Mouse (Mus musculus) embryonic facial prominence, embryonic 12.5 days (tissue): ENCODE results near the gene Mfsd10. TPM values are rescaled to one million over a fixed set of nuclear protein-coding genes. Genes with fewer than 3 reads are reported as not detected.
"Not testable (repeated sequence)": the region's sequence is repeated elsewhere in the genome, so short reads cannot be mapped to it uniquely, and the experiment has no call there.

Source experiments
- ATAC-seq: fragments of 200-750 bp; cut with Nextera tagmentation; 2 replicates; pipeline ENCODE4 v1.8.0; 2017; ENCODE audit not compliant: insufficient number of reproducible peaks, insufficient read depth, low FRiP score, low TSS enrichment
- H3K27ac ChIP-seq: fragments of 300-500 bp; sonication (generic); 2 replicates; pipeline ENCODE4 v1.5.1; 2016; ENCODE audit warnings: mild to moderate bottlenecking
- H3K27me3 ChIP-seq: fragments of 300-500 bp; sonication (generic); 2 replicates; pipeline ENCODE4 v1.6.1; 2016; ENCODE audit warnings: mild to moderate bottlenecking, moderate library complexity
- H3K36me3 ChIP-seq: fragments of 300-500 bp; sonication (generic); 2 replicates; pipeline ENCODE4 v1.6.1; 2016; ENCODE audit warnings: mild to moderate bottlenecking
- H3K4me1 ChIP-seq: fragments of 300-500 bp; sonication (generic); 2 replicates; pipeline ENCODE4 v1.6.1; 2016
- H3K4me2 ChIP-seq: fragments of 300-500 bp; sonication (generic); replicated peaks from 2 replicates; pipeline ENCODE4 v1.6.1; 2016; ENCODE audit warnings: mild to moderate bottlenecking, moderate library complexity
- H3K4me3 ChIP-seq: fragments of 300-500 bp; sonication (generic); 2 replicates; pipeline ENCODE4 v1.5.1; 2016; ENCODE audit warnings: mild to moderate bottlenecking
- H3K9ac ChIP-seq: fragments of 300-500 bp; sonication (generic); 2 replicates; pipeline ENCODE4 v1.6.1; 2016; ENCODE audit warnings: mild to moderate bottlenecking, moderate library complexity
- H3K9me3 ChIP-seq: fragments of 300-500 bp; sonication (generic); 2 replicates; pipeline ENCODE4 v1.6.1; 2016; ENCODE audit warnings: mild to moderate bottlenecking, moderate library complexity
- WGBS: fragments of 180-500 bp; shearing (Covaris S2); methylation state at CpG from one replicate; pipeline ENCODE4 v1.1.7; 2016; 5-methylcytosine and 5-hydroxymethylcytosine counted together
- polyA plus RNA-seq: library from polyadenylated mRNA; unstranded; fragments of >200 nt; fragmentation: Nextera tagmentation; extraction: Ambion mirVana; gene quantifications from 2 replicates; pipeline ENCODE4 v1.2.1, GENCODE M21; 2016

The Mfsd10 gene
- polyA plus RNA-seq, 1 experiment from 2014 or later: 112 TPM

GRCm38 (mm10) chr5:34593202-34593727 lies 43.7 kb downstream of the Mfsd10 start:
- no peak for ATAC-seq
- Histone ChIP-seq H3K36me3 (peaks cover 3% of the 10 kb centered on the region; the same call in 1 of the 2 replicates), H3K4me3 (no peak overlapping the region), H3K4me2 (no peak overlapping the region), H3K27me3 (no peaks in the 10 kb centered on the region), H3K9me3 (no peaks in the 10 kb centered on the region), H3K27ac (no peak overlapping the region), H3K4me1 (peaks cover 9% of the 10 kb centered on the region; the same call in 1 of the 2 replicates), H3K9ac (no peak overlapping the region)
- 93% methylated on average over 9 of the region's 9 CpGs for WGBS

DNA sequence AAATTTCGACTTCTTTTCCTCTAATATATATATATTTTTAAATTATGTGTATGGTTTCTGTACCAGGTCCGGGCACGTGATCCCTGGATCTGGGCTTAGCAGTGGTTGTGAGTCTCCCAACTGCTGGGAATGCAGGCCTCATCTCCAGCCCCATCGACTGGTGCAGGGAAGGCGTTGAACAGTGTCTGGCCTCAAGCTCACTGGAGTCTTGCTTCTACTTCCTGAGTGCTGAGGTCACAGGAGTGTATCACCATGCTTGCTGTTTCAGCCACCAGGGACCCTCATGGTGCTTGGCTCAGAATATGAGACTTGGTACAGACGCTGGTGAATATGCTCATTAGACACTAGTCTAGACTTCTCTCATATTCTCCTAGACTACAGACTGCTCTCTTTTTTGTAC lies 44.3 kb downstream of the Mfsd10 start:
- Histone ChIP-seq H3K4me2 (no peak overlapping the region), H3K27ac (no peak overlapping the region), H3K4me1 (peaks cover 9% of the 10 kb centered on the region; the same call in 1 of the 2 replicates), H3K4me3 (no peak overlapping the region), H3K9ac (no peak overlapping the region), H3K9me3 (no peaks in the 10 kb centered on the region), H3K27me3 (no peaks in the 10 kb centered on the region), H3K36me3 (peaks cover 3% of the 10 kb centered on the region; the same call in 1 of the 2 replicates)
- no peak for ATAC-seq
- WGBS: 96% methylated on average over 6 of the region's 6 CpGs

DNA sequence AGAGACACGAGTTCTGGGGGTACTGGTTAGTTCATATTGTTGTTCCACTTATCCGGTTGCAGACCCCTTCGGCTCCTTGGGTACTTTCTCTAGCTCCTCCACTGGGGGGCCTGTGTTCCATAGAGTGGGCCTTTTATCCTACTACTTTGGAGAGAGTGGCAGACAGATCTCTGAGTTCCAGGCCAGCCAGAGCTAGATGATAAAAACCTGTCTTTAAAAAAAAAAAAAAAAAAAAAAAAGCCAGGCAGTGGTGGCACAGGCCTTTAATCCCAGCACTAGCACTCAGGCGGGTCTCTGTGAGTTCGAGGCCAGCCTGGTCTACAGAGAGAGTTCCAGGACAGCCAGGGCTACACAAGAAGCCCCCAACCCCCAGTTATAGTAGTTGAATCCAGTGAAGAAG lies 44.8 kb downstream of the Mfsd10 start:
- H3K27ac ChIP-seq, H3K4me3 ChIP-seq, H3K4me2 ChIP-seq, H3K36me3 ChIP-seq, H3K9ac ChIP-seq, ATAC-seq, H3K27me3 ChIP-seq, H3K9me3 ChIP-seq, H3K4me1 ChIP-seq: not testable (repeated sequence)
- 86% methylated on average over 5 of the region's 5 CpGs for WGBS

DNA sequence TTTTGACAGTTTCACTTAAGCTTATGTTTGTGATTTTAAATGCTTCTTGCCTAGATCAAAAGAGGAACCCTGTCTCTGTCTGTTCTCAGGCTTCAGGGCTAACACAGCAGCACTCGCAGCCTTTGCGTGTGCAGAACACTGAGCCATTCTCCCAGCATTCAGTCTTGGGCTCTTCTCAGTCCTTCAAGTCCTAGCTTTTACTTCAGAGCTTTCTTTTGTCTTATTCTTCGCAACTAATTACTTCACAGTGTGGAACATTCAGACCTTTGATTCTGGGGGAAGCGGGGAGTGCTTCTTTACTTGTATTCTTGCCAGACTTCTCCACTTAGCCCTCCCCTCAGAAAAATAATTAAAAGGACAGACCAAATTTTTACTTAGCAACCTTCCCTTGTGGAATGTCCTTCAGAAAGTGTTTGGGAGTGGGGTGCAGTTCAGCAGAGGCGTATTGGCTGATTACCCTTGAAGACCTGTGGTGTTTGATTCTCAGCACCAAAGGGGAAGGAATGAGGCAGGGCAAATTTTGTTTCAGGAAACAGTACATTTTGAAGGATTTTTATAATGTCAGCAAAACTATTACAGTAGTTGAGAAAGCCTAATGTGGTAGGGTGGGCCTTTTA lies 45.5 kb downstream of the Mfsd10 start:
- Histone ChIP-seq H3K4me1 (peaks cover 12% of the 10 kb centered on the region; the same call in 1 of the 2 replicates), H3K9me3 (no peaks in the 10 kb centered on the region), H3K27me3 (no peaks in the 10 kb centered on the region), H3K4me2 (no peak overlapping the region), H3K4me3 (no peak overlapping the region), H3K27ac (no peak overlapping the region), H3K36me3 (no peaks in the 10 kb centered on the region; the same call in 1 of the 2 replicates), H3K9ac (no peak overlapping the region)
- WGBS: 60% methylated on average over 5 of the region's 5 CpGs
- no peak for ATAC-seq

- Histone ChIP-seq H3K36me3 (no peaks in the 10 kb centered on the region; the same call in 1 of the 2 replicates), H3K27ac (no peak overlapping the region), H3K27me3 (no peaks in the 10 kb centered on the region), H3K4me3 (no peak overlapping the region), H3K9ac (no peak overlapping the region), H3K9me3 (no peaks in the 10 kb centered on the region), H3K4me1 (peaks cover 12% of the 10 kb centered on the region; the same call in 1 of the 2 replicates), H3K4me2 (no peak overlapping the region)
- ATAC-seq: no peak
- 51% methylated on average over 4 of the region's 4 CpGs for WGBS
Observed at GRCm38 (mm10) chr5:34590702-34591101, 46.3 kb downstream of the Mfsd10 start.

- ATAC-seq: no peak
- peaks cover 12% of the 10 kb centered on the region; the same call in 1 of the 2 replicates for H3K4me1 ChIP-seq
- no peaks in the 10 kb centered on the region for H3K9me3 ChIP-seq
- no peak overlapping the region for H3K4me3 ChIP-seq
- no peaks in the 10 kb centered on the region for H3K27me3 ChIP-seq
- H3K27ac ChIP-seq: no peak overlapping the region
- 16% methylated on average over 5 of the region's 5 CpGs for WGBS
- no peak overlapping the region for H3K4me2 ChIP-seq
- H3K9ac ChIP-seq: peak overlapping the region; percentile 27; the same call in 1 of the 2 replicates
- no peaks in the 10 kb centered on the region; the same call in 1 of the 2 replicates for H3K36me3 ChIP-seq
Observed at GRCm38 (mm10) chr5:34590059-34590458, 47.0 kb downstream of the Mfsd10 start.

DNA sequence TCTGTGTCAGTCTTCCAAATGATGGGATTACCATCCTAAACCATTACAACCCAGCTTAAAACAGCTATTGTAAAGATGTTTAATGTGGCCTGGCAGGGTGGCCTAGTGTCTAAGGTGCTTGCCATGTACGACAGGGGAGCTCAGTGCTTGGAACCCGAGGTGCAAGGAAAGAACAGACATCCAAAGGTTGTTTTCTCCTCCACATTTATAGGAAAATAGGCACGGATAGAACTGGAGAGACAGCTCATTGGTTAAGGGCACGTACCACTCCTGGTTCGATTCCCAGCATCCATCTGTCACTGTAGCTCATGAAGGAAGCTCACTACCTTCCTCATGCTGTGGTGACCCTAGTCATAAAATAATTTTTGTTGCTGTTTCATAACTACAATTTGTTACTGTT lies 49.1 kb downstream of the Mfsd10 start:
- Histone ChIP-seq H3K9me3 (no peaks in the 10 kb centered on the region), H3K36me3 (peaks cover 4% of the 10 kb centered on the region), H3K4me2 (no peak overlapping the region), H3K27ac (no peak overlapping the region), H3K4me1 (peaks cover 12% of the 10 kb centered on the region; the same call in 1 of the 2 replicates), H3K27me3 (no peaks in the 10 kb centered on the region), H3K9ac (no peak overlapping the region), H3K4me3 (no peak overlapping the region)
- 89% methylated on average over 5 of the region's 5 CpGs for WGBS
- no peak for ATAC-seq

- WGBS: 79% methylated on average over 5 of the region's 5 CpGs
Observed at GRCm38 (mm10) chr5:34585216-34585615, 51.8 kb downstream of the Mfsd10 start.

More at GRCm38 (mm10) chr5:34585216-34585615, 51.8 kb downstream of the Mfsd10 start:
- no peak for ATAC-seq
- Histone ChIP-seq H3K27ac (no peak overlapping the region), H3K36me3 (peaks cover 4% of the 10 kb centered on the region; the same call in 1 of the 2 replicates), H3K9ac (no peak overlapping the region), H3K4me3 (no peak overlapping the region), H3K27me3 (no peaks in the 10 kb centered on the region), H3K4me1 (peaks cover 9% of the 10 kb centered on the region; the same call in 1 of the 2 replicates), H3K4me2 (no peak overlapping the region), H3K9me3 (no peaks in the 10 kb centered on the region)

Other genes with a start within 250 kb of the Mfsd10 start
- 12.0 and 12.6 TPM in 2 replicates for gene Tnip2, start 123.2 kb downstream of the Mfsd10 start, polyA plus RNA-seq
- gene Sh3bp2, start 111.4 kb downstream of the Mfsd10 start, polyA plus RNA-seq: 12.9 and 20.6 TPM in 2 replicates
- 203 and 208 TPM in 2 replicates for gene Add1, start 63.5 kb downstream of the Mfsd10 start, polyA plus RNA-seq
- 26.8 and 32.8 TPM in 2 replicates for gene Nop14, start 22.9 kb upstream of the Mfsd10 start, polyA plus RNA-seq
- gene Grk4, start 23.2 kb upstream of the Mfsd10 start, polyA plus RNA-seq: 4.8 and 5.2 TPM in 2 replicates
- gene Htt, start 124.5 kb upstream of the Mfsd10 start, polyA plus RNA-seq: 18.1 and 20.5 TPM in 2 replicates